Mouse (Mus musculus): ENCODE results near the gene Cryzl1.

GRCm38 (mm10) chr16:91740184-91740917 is 11.6 kb upstream of the Cryzl1 start:
- TF ChIP-seq USF1 (IDR thresholded peaks at IDR 0.05; ENCODE audit: low read depth, low read length) (no peak), CTCF (IDR thresholded peaks at IDR 0.05 in 2 of 3, conservative IDR thresholded peaks at IDR 0.05 in 1 of 3; ENCODE audit: control insufficient read depth in 1 of 3, insufficient read depth in 1 of 3, low read depth in 2 of 3, low read length in 3 of 3, poor library complexity in 1 of 3, severe bottlenecking in 1 of 3) (no peak), SIN3A (IDR thresholded peaks at IDR 0.05; ENCODE audit: low read length) (no peak), MEF2A (IDR thresholded peaks at IDR 0.05; ENCODE audit: extremely low read depth, insufficient replicate concordance, low read depth, low read length, poor library complexity, severe bottlenecking) (no peak), MAX (IDR thresholded peaks at IDR 0.05; ENCODE audit: low read length) (no peak), E2F4 (IDR thresholded peaks at IDR 0.05; ENCODE audit: borderline replicate concordance, low read depth, low read length) (no peak), EP300 (IDR thresholded peaks at IDR 0.05; ENCODE audit: low read depth in 1 of 2, low read length in 2 of 2) (no peak), POLR2A (IDR thresholded peaks at IDR 0.05; ENCODE audit: control insufficient read depth in 1 of 2, insufficient read depth in 1 of 2, low read depth in 1 of 2, low read length in 2 of 2, poor library complexity in 1 of 2) (no peak), MAZ (IDR thresholded peaks at IDR 0.05; ENCODE audit: low read depth, low read length) (no peak)

Data from MEL (cell line).